Mouse (Mus musculus) neural tube, embryonic 15.5 days (tissue): ENCODE results near the gene Pde6h. TPM values are rescaled to one million over a fixed set of nuclear protein-coding genes. Genes with fewer than 3 reads are reported as not detected.
A peak's percentile ranks its signal among the peaks of the same experiment; 100 is the strongest.

Experiments used
- ATAC-seq: fragments of 200-750 bp; cut with Nextera tagmentation; 2 replicates; pipeline ENCODE4 v1.8.0; 2017; ENCODE audit warnings: mild to moderate bottlenecking, moderate TSS enrichment, moderate library complexity; ENCODE audit not compliant: low FRiP score
- H3K27ac ChIP-seq: fragments of 300-500 bp; sonication (generic); replicated peaks from 2 replicates; pipeline ENCODE4 v1.5.1; 2015; ENCODE audit warnings: mild to moderate bottlenecking, inconsistent platforms
- H3K27me3 ChIP-seq: fragments of 300-500 bp; sonication (generic); replicated peaks from 2 replicates; pipeline ENCODE4 v1.6.1; 2015; ENCODE audit warnings: inconsistent platforms
- H3K36me3 ChIP-seq: fragments of 300-500 bp; sonication (generic); 2 replicates; pipeline ENCODE4 v1.6.1; 2015; ENCODE audit warnings: inconsistent platforms
- H3K4me1 ChIP-seq: fragments of 300-500 bp; sonication (generic); 2 replicates; pipeline ENCODE4 v1.6.1; 2015; ENCODE audit warnings: inconsistent platforms
- H3K4me2 ChIP-seq: fragments of 300-500 bp; sonication (generic); 2 replicates; pipeline ENCODE4 v1.6.1; 2015; ENCODE audit warnings: inconsistent platforms, mild to moderate bottlenecking, moderate library complexity
- H3K4me3 ChIP-seq: fragments of 300-500 bp; sonication (generic); replicated peaks from 2 replicates; pipeline ENCODE4 v1.5.1; 2015; ENCODE audit warnings: mild to moderate bottlenecking, inconsistent platforms
- H3K9ac ChIP-seq: fragments of 300-500 bp; sonication (generic); replicated peaks from 2 replicates; pipeline ENCODE4 v1.6.1; 2015; ENCODE audit warnings: mild to moderate bottlenecking, inconsistent platforms
- H3K9me3 ChIP-seq: fragments of 300-500 bp; sonication (generic); replicated peaks from 2 replicates; pipeline ENCODE4 v1.6.1; 2016; ENCODE audit warnings: inconsistent platforms
- WGBS: fragments of 180-500 bp; shearing (Covaris S2); methylation state at CpG from one replicate; pipeline ENCODE4 v1.1.7; 2015; ENCODE audit warnings: mixed read lengths; 5-methylcytosine and 5-hydroxymethylcytosine counted together
- polyA plus RNA-seq: library from polyadenylated mRNA; unstranded; fragments of >200 nt; fragmentation: Nextera tagmentation; extraction: Ambion mirVana; gene quantifications from 2 replicates; pipeline ENCODE4 v1.2.1, GENCODE M21; 2015

Gene Pde6h
- polyA plus RNA-seq, 1 experiment from 2014 or later: 0.33 TPM

DNA sequence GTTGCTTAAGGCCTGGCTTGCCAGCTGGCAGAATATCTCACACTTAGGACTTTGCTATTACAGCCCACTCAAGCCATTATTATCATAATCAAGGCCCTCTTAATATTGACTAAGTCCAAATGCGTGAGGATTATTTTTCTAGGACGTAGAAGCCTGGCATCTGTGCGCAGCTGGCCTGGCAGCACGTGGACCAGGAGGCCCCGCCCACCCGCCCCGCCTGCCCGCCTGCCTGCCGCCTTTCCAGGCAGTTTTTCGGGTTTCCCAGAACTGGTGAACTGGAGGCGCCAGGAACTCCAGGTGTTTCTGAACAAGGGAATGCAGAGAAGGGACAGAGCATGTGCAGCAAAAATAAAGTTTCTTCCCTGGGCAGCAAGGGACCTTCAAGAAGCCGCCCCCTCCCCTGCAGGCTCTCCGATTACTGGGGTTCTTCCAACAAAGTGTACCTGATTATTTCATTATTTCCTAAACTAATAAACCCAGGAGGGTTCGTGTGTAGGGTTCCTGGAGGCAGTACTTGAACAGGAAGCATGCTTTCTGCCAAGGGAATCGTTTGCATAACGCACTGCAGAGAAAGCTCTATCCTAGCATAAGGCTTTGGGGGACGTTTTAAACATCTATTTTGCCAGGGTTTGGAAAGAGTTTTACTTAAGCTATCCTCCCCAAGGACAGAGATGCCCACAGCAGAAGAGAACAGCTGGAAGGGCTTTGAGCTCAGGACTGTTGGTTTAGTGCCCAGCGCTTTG lies 10.1 kb upstream of the Pde6h start:
- ATAC-seq: peak; percentile 72
- peaks cover 16% of the 10 kb centered on the region for H3K4me1 ChIP-seq
- no peak overlapping the region for H3K27ac ChIP-seq
- no peaks in the 10 kb centered on the region for H3K36me3 ChIP-seq
- no peaks in the 10 kb centered on the region for H3K9me3 ChIP-seq
- peak overlapping the region; percentile 14; the same call in 1 of the 2 replicates for H3K9ac ChIP-seq
- peak overlapping the region; percentile 25 for H3K4me3 ChIP-seq
- H3K27me3 ChIP-seq: no peaks in the 10 kb centered on the region
- WGBS: 13% methylated on average over 18 of the region's 18 CpGs
- peak overlapping the region; percentile 56 for H3K4me2 ChIP-seq

DNA sequence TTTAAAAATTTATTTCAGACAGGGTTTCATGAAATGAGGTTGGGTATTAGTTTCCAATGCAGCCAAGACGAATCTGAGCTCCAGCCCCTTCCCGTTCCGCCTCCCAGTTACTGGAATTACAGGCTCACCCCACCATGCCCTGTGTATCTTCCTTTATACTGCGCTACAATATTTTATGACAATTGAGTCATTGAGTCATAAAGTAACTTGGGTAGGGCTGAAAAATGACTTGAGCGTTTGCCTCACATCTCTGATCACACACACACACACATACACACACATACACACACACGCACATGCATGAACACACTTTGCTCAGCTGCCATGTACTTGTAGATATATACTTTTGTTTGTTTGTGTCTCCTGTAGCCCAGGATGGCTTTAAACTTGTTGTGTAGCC lies 9.4 kb upstream of the Pde6h start:
- H3K9me3 ChIP-seq: no peaks in the 10 kb centered on the region
- no peak for ATAC-seq
- no peaks in the 10 kb centered on the region for H3K36me3 ChIP-seq
- WGBS: 92% methylated on average over 6 of the region's 6 CpGs
- H3K9ac ChIP-seq: no peak overlapping the region
- no peak overlapping the region for H3K27ac ChIP-seq
- no peak overlapping the region for H3K4me3 ChIP-seq
- H3K27me3 ChIP-seq: no peaks in the 10 kb centered on the region
- no peak overlapping the region for H3K4me2 ChIP-seq
- H3K4me1 ChIP-seq: peaks cover 16% of the 10 kb centered on the region

DNA sequence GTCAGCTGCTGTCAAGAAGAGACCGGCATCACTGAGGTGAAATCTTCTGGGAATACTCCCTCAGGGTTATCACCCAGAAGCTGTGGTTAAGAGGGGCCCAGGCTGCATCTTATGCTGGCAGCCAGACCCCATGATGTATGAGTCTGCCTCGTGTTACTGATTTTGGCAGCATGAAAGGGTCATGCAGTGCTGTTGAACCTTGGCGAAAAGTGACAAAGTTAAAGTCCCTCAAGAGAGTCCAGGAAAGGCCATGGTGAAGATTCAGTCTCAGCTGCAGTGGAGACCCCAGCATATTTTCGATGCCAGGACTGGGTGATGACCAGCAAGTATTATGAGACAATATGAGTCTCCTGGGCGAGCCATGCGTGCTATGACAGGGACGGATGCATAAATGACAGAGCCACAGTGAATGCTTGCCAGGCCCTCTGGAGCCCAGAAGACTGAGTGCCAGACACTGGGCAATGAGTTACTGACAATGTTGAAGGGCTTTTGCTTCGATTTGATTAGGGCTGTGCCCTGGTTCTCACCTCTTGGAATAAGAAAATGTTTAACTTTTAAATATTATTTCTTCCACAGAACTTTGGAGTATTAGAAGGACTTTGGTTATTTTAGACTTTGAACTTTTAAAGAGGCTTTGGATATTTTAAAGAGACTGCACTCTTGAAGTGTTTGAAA lies 7.8 kb upstream of the Pde6h start:
- 87% methylated on average over 8 of the region's 8 CpGs for WGBS
- H3K4me3 ChIP-seq: no peak overlapping the region

DNA sequence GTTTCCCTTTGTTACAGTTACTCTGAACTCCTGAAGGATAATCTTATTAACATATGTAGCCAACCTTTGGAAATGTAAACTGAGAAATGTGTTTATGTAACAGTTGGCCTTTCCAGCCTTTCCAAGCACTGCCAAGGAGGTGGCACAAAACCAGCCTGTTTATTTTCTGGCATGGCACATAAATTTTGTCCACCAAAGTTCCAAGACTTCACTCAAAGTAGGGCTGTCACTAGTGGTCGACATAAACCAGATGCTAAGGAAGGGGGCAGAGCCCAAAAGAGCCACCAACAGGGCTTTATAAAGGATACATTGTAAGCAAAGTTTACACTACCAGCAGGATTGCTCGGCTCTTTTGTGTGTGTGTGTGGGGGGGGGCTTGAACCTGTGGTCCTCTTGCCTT lies 5.7 kb upstream of the Pde6h start:
- no peak overlapping the region for H3K4me3 ChIP-seq
- H3K27me3 ChIP-seq: no peaks in the 10 kb centered on the region; the same call in 1 of the 2 replicates
- no peak for ATAC-seq
- H3K27ac ChIP-seq: no peak overlapping the region
- H3K4me1 ChIP-seq: peaks cover 9% of the 10 kb centered on the region
- 0% methylated on average over 2 of the region's 2 CpGs for WGBS
- H3K36me3 ChIP-seq: no peaks in the 10 kb centered on the region
- H3K9ac ChIP-seq: no peak overlapping the region
- H3K4me2 ChIP-seq: no peak overlapping the region
- no peaks in the 10 kb centered on the region for H3K9me3 ChIP-seq

More for the DNA sequence above, 7.8 kb upstream of the Pde6h start:
- Histone ChIP-seq H3K9ac (no peak overlapping the region), H3K27me3 (no peaks in the 10 kb centered on the region), H3K9me3 (no peaks in the 10 kb centered on the region), H3K4me1 (peaks cover 9% of the 10 kb centered on the region), H3K36me3 (no peaks in the 10 kb centered on the region), H3K27ac (no peak overlapping the region), H3K4me2 (no peak overlapping the region)
- ATAC-seq: no peak

DNA sequence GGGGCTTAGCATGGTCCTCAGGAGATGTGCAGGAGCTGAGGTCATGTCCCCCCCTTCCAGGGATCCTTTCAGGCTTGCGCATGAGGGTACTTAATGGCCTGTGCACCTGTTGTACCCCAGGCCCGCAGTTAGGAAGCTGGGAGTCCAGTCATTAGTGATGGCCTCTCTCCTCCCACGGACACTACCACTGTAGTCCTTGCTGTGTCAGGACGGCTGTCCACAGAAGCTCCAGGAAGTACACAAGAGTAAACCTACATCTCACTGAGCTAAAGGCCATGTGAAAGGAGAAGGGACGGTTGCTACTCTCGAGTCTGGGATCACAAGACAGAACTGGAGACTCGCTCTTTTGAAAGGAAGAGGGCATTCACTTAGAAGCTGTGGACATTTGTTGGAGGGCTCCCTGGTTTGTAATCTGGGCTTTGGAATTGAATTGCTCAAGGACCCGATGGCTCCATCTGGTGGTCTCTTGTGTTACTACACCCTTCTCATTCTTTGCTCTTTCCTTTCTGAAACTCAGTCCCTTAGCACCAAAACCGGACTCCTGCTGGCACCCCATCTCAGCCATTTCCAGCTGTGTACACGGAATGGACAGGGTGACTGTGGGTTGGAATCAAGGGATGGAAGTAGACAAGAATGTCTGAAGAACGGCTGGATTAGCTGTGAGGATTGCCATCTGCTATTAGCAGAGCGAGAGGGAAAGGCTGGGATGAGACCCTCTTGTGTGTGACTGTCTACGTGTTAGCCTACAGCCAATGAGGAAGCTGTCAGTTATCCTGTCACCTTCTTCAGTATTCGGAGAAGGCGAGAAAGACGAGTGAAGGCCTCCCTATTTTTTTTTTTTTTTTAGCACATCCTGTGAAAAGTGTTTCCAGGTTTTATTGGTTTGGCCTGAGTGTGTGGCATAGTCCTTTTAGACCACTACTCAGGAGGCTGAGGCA lies 3.0 kb upstream of the Pde6h start:
- no peak for ATAC-seq
- no peaks in the 10 kb centered on the region; the same call in 1 of the 2 replicates for H3K27me3 ChIP-seq
- no peak overlapping the region for H3K27ac ChIP-seq
- H3K4me1 ChIP-seq: no peaks in the 10 kb centered on the region
- no peak overlapping the region for H3K4me2 ChIP-seq
- H3K9ac ChIP-seq: no peak overlapping the region
- no peaks in the 10 kb centered on the region for H3K9me3 ChIP-seq
- no peak overlapping the region for H3K4me3 ChIP-seq
- WGBS: 43% methylated on average over 16 of the region's 16 CpGs
- no peaks in the 10 kb centered on the region for H3K36me3 ChIP-seq

DNA sequence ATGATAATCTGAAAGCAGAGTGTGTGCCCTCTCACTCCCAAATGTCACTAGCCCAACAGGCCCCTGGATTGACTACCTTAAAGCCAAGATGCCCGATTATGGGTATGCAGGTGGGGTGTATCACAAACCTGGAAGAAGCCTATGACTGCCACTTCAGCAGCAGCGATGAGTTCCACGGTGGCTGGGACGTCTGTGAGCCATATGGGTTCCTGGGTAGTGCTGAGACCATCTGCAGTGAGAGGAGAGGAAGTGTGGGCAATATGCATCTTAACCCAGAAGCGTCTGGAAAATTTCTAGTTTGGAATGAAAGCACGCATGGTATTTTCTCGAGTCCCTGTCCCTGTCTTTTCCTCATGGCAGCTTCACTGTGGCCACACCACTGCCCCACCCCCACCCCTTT lies 2.0 kb upstream of the Pde6h start:
- Histone ChIP-seq H3K27me3 (no peaks in the 10 kb centered on the region; the same call in 1 of the 2 replicates), H3K4me1 (no peaks in the 10 kb centered on the region), H3K36me3 (no peaks in the 10 kb centered on the region), H3K4me2 (no peak overlapping the region), H3K9ac (no peak overlapping the region), H3K27ac (no peak overlapping the region), H3K4me3 (no peak overlapping the region), H3K9me3 (no peaks in the 10 kb centered on the region)
- 82% methylated on average over 7 of the region's 7 CpGs for WGBS
- ATAC-seq: no peak

DNA sequence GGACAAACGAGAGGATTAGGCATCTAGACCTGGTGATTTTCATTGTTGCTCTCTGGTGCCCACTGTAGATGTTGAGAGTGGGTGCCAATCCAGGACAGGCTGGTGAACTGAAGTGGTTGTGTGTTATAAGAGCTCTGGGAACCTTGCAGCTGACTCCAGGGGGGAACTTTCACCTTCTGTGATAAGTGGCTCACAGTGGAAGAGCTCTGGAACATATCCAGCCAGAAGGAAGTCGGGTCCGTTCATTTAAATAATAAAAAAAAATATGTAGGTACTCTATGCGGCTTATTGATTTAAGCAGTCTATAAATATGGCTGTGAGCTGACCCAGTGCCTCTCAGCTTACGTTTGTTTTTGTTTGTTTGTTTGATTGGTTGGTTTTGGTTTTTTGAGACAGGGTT lies 1.6 kb upstream of the Pde6h start, which contains the start of gene Erp27:
Gene Erp27, minus strand, starts transcription at position 101 of the 400 bp plus-strand sequence.
- H3K4me1 ChIP-seq: no peaks in the 10 kb centered on the region
- H3K9ac ChIP-seq: no peak within 1 kb of the TSS
- no peak for ATAC-seq
- no peaks in the 10 kb centered on the region for H3K9me3 ChIP-seq
- no peaks in the 10 kb centered on the region for H3K36me3 ChIP-seq
- H3K27ac ChIP-seq: no peak within 1 kb of the TSS
- no peaks in the 10 kb centered on the region; the same call in 1 of the 2 replicates for H3K27me3 ChIP-seq
- WGBS: 74% methylated on average over 5 of the region's 5 CpGs
- no peak within 1 kb of the TSS for H3K4me2 ChIP-seq
- no peak within 1 kb of the TSS for H3K4me3 ChIP-seq

DNA sequence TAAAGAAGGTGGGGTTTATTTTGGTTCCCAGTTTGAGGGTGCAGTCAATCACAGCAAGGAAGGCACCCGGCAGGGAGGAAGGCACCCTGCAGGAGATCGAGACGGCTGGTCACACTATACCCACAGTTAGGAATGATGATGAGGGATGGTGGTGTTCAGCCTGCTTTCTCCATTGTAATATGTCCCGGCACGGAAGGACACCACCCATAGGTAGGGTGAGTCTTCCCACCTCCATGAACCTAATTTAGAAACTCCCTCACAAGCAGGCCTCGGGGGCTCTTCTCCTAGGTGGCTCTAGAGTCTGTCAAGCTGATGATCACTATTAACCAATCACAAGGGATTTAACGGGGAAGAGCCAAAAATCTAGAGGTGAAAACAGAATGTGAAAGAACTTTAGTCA lies 761 bp upstream of the Pde6h start:
- H3K4me3 ChIP-seq: no peak overlapping the region
- H3K27ac ChIP-seq: no peak overlapping the region
- ATAC-seq: no peak
- H3K4me1 ChIP-seq: no peaks in the 10 kb centered on the region
- no peaks in the 10 kb centered on the region; the same call in 1 of the 2 replicates for H3K27me3 ChIP-seq
- 90% methylated on average over 7 of the region's 7 CpGs for WGBS
- no peak overlapping the region for H3K4me2 ChIP-seq
- no peaks in the 10 kb centered on the region for H3K9me3 ChIP-seq
- H3K36me3 ChIP-seq: no peaks in the 10 kb centered on the region
- no peak overlapping the region for H3K9ac ChIP-seq

DNA sequence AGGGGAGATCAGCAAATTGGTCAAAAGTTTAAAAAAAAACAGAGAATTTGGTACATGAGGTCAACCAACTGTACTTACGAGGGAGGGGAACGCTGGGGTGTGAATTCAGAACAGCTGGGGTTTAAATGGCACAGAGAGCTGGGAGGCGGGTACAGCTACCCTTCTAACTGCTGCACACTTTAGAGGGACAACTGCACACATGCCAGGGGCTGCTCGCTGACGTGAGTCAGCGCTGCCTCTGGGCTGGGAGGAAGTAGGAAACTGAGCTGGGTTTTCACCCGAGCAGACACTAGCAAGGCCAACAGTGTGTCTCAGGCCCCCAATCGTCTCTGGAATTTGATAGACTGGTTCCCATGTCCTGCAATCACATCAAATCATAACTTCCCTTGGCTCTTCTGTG lies 1.4 kb downstream of the Pde6h start:
- WGBS: 75% methylated on average over 8 of the region's 8 CpGs
- H3K27ac ChIP-seq: no peak overlapping the region
- no peak overlapping the region for H3K9ac ChIP-seq
- H3K4me1 ChIP-seq: no peaks in the 10 kb centered on the region
- no peak overlapping the region for H3K4me3 ChIP-seq
- H3K27me3 ChIP-seq: no peaks in the 10 kb centered on the region; the same call in 1 of the 2 replicates
- no peak overlapping the region for H3K4me2 ChIP-seq
- H3K9me3 ChIP-seq: no peaks in the 10 kb centered on the region
- no peak for ATAC-seq
- H3K36me3 ChIP-seq: no peaks in the 10 kb centered on the region

DNA sequence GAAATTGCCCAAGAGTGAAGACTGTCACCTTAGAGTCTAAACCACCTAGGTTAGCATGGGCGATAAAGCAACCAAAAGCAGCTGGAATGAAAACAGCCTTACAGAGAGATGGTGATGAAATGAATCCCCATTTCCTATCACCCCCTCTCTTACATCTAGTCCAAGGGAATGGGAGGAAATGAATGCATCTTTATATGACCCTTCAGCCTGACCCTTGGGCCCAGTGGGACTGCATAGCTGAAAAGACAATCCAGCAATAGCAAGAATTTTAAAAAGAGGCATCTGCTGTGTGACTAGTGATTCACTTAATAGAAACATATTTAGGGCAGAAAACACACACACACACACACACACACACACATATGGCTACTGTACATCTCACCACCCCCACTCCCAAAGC lies 4.0 kb downstream of the Pde6h start:
- 0 out of 2 replicates have a peak, but pooled peaks cover 2% of the 10 kb centered on the region for H3K4me1 ChIP-seq
- H3K4me3 ChIP-seq: no peak overlapping the region
- no peak for ATAC-seq
- H3K36me3 ChIP-seq: no peaks in the 10 kb centered on the region
- H3K4me2 ChIP-seq: no peak overlapping the region
- no peak overlapping the region for H3K27ac ChIP-seq
- H3K9me3 ChIP-seq: no peaks in the 10 kb centered on the region
- H3K27me3 ChIP-seq: no peaks in the 10 kb centered on the region; the same call in 1 of the 2 replicates
- no peak overlapping the region for H3K9ac ChIP-seq
- WGBS: 94% methylated on average over 1 of the region's 1 CpGs

DNA sequence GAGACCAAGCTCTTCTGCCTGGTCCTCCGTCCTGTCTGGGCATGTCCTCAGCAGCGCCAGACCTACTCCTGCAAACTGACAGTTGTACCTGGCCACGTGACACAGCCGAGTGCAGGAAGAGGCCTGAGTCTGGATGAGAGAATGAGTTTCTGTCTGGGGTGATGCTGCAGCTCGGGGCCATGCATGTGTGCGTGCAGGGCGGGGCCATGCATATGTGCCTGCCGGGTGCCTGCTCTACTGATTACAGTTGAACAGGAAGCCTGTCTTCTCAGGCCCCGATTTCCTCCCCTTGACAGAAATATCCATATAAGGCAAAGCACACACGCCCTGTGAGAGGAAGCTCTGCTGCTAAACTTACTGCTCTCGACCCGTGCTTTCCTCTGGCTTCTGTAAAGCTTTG lies 7.0 kb downstream of the Pde6h start:
- H3K9ac ChIP-seq: no peak overlapping the region
- H3K4me1 ChIP-seq: 0 out of 2 replicates have a peak, but pooled peaks cover 2% of the 10 kb centered on the region
- no peak overlapping the region for H3K4me2 ChIP-seq
- WGBS: 61% methylated on average over 12 of the region's 12 CpGs
- H3K4me3 ChIP-seq: no peak overlapping the region
- no peaks in the 10 kb centered on the region for H3K27me3 ChIP-seq
- H3K27ac ChIP-seq: peak overlapping the region; percentile 33; the same call in 1 of the 2 replicates
- no peaks in the 10 kb centered on the region for H3K9me3 ChIP-seq
- peak; percentile 17; the same call in 1 of the 2 replicates for ATAC-seq
- no peaks in the 10 kb centered on the region for H3K36me3 ChIP-seq
